Mouse (Mus musculus): Measurements from ENCODE around the gene Zfp677. TPM values are rescaled to one million over a fixed set of nuclear protein-coding genes. Genes with fewer than 3 reads are reported as not detected.
"Not testable (repeated sequence)": the region's sequence is repeated elsewhere in the genome, so short reads cannot be mapped to it uniquely, and the experiment has no call there.

Zfp677 gene
- total RNA-seq (2014; rRNA removed), result 0.67 and 0.74 TPM in 2 replicates
- polyA plus RNA-seq (2012; rRNA removed), result 0.05 and 0.09 TPM in 2 replicates

- no peaks in the 10 kb centered on the region for H3K79me2 ChIP-seq (ENCODE audit: control insufficient read depth, insufficient read depth, low read length)
- no peak for TF ChIP-seq POLR2A (IDR thresholded peaks at IDR 0.05; ENCODE audit: extremely low read depth, insufficient read depth, low read length)
- TF ChIP-seq CTCF (IDR thresholded peaks at IDR 0.05; ENCODE audit: low read depth, low read length), result peak; percentile 18; the same call in 1 of the 2 replicates
- H3K4me1 ChIP-seq (ENCODE audit: control insufficient read depth, insufficient read depth, low read length), result no peaks in the 10 kb centered on the region
- WGBS, result 4% methylated on average over 20 of the region's 20 CpGs
- H3K27ac ChIP-seq (replicated peaks; ENCODE audit: insufficient read depth, low read depth, low read length), result peak within 1 kb of the TSS; percentile 2; the same call in 1 of the 2 replicates
- peak; percentile 60 for DNase-seq (ENCODE audit: extremely low read depth, low read depth, low spot score)
- H3K9ac ChIP-seq (ENCODE audit: low read depth, low read length), result peak within 1 kb of the TSS; percentile 37
- H3K27me3 ChIP-seq (ENCODE audit: control insufficient read depth, insufficient read depth, low read length), result no peaks in the 10 kb centered on the region
- H3K36me3 ChIP-seq (ENCODE audit: control insufficient read depth, insufficient read depth, low read length), result no peaks in the 10 kb centered on the region
- peak within 1 kb of the TSS; percentile 67 for H3K4me3 ChIP-seq (ENCODE audit: insufficient read depth, low read depth, low read length)
These were observed at the start of gene Zfp677 for GRCm38 (mm10) chr17:21383391-21384056. Zfp677 (plus strand) TSS chr17:21383748.

GRCm38 (mm10) chr17:21368018-21368417 is 15.5 kb upstream of the Zfp677 start:
- not testable (repeated sequence) for H3K79me2 ChIP-seq (ENCODE audit: control insufficient read depth, insufficient read depth, low read length); H3K4me3 ChIP-seq (ENCODE audit: insufficient read depth, low read depth, low read length); H3K27me3 ChIP-seq (ENCODE audit: control insufficient read depth, insufficient read depth, low read length); DNase-seq (ENCODE audit: extremely low read depth, low read depth, low spot score); H3K9ac ChIP-seq (ENCODE audit: low read depth, low read length); H3K27ac ChIP-seq (replicated peaks; ENCODE audit: insufficient read depth, low read depth, low read length); H3K4me1 ChIP-seq (ENCODE audit: control insufficient read depth, insufficient read depth, low read length); H3K36me3 ChIP-seq (ENCODE audit: control insufficient read depth, insufficient read depth, low read length)
- 39% methylated on average over 3 of the region's 3 CpGs for WGBS

GRCm38 (mm10) chr17:21369925-21370719 is 13.4 kb upstream of the Zfp677 start:
- Histone ChIP-seq H3K79me2 (ENCODE audit: control insufficient read depth, insufficient read depth, low read length) (no peaks in the 10 kb centered on the region), H3K27ac (replicated peaks; ENCODE audit: insufficient read depth, low read depth, low read length) (no peak overlapping the region), H3K4me1 (ENCODE audit: control insufficient read depth, insufficient read depth, low read length) (0 out of 2 replicates have a peak, but pooled peaks cover 2% of the 10 kb centered on the region), H3K4me3 (ENCODE audit: insufficient read depth, low read depth, low read length) (no peak overlapping the region), H3K27me3 (ENCODE audit: control insufficient read depth, insufficient read depth, low read length) (no peaks in the 10 kb centered on the region), H3K9ac (ENCODE audit: low read depth, low read length) (no peak overlapping the region), H3K36me3 (ENCODE audit: control insufficient read depth, insufficient read depth, low read length) (no peaks in the 10 kb centered on the region)
- 12% methylated on average over 31 of the region's 31 CpGs for WGBS
- no peak for TF ChIP-seq POLR2A (IDR thresholded peaks at IDR 0.05; ENCODE audit: extremely low read depth, insufficient read depth, low read length)
- DNase-seq (ENCODE audit: extremely low read depth, low read depth, low spot score), result no peak

- Histone ChIP-seq H3K36me3 (ENCODE audit: control insufficient read depth, insufficient read depth, low read length) (no peaks in the 10 kb centered on the region), H3K79me2 (ENCODE audit: control insufficient read depth, insufficient read depth, low read length) (no peaks in the 10 kb centered on the region), H3K4me3 (ENCODE audit: insufficient read depth, low read depth, low read length) (no peak overlapping the region), H3K27me3 (ENCODE audit: control insufficient read depth, insufficient read depth, low read length) (no peaks in the 10 kb centered on the region), H3K9ac (ENCODE audit: low read depth, low read length) (no peak overlapping the region), H3K27ac (replicated peaks; ENCODE audit: insufficient read depth, low read depth, low read length) (no peak overlapping the region), H3K4me1 (ENCODE audit: control insufficient read depth, insufficient read depth, low read length) (no peaks in the 10 kb centered on the region)
- no peak for DNase-seq (ENCODE audit: extremely low read depth, low read depth, low spot score)
- TF ChIP-seq POLR2A (IDR thresholded peaks at IDR 0.05; ENCODE audit: extremely low read depth, insufficient read depth, low read length) (no peak), CTCF (IDR thresholded peaks at IDR 0.05; ENCODE audit: low read depth, low read length) (no peak)
- WGBS, result 54% methylated on average over 1 of the region's 1 CpGs
These were observed 8.2 kb upstream of the Zfp677 start for GRCm38 (mm10) chr17:21375311-21375710.

GRCm38 (mm10) chr17:21384057-21384411 is 486 bp downstream of the Zfp677 start:
- no peaks in the 10 kb centered on the region for H3K4me1 ChIP-seq (ENCODE audit: control insufficient read depth, insufficient read depth, low read length)
- H3K79me2 ChIP-seq (ENCODE audit: control insufficient read depth, insufficient read depth, low read length), result no peaks in the 10 kb centered on the region
- H3K27me3 ChIP-seq (ENCODE audit: control insufficient read depth, insufficient read depth, low read length), result no peaks in the 10 kb centered on the region
- 14% methylated on average over 8 of the region's 8 CpGs for WGBS
- peak overlapping the region; percentile 18; the same call in 1 of the 2 replicates for H3K9ac ChIP-seq (ENCODE audit: low read depth, low read length)
- H3K36me3 ChIP-seq (ENCODE audit: control insufficient read depth, insufficient read depth, low read length), result no peaks in the 10 kb centered on the region
- no peak for DNase-seq (ENCODE audit: extremely low read depth, low read depth, low spot score)
- peak overlapping the region; percentile 2; the same call in 1 of the 2 replicates for H3K27ac ChIP-seq (replicated peaks; ENCODE audit: insufficient read depth, low read depth, low read length)
- TF ChIP-seq POLR2A (IDR thresholded peaks at IDR 0.05; ENCODE audit: extremely low read depth, insufficient read depth, low read length) (no peak), CTCF (IDR thresholded peaks at IDR 0.05; ENCODE audit: low read depth, low read length) (no peak)
- H3K4me3 ChIP-seq (ENCODE audit: insufficient read depth, low read depth, low read length), result peak overlapping the region; percentile 67

Data from liver, adult 2 months (tissue).